Mouse (Mus musculus): ENCODE results near the gene Nap1l4. TPM values are rescaled to one million over a fixed set of nuclear protein-coding genes. Genes with fewer than 3 reads are reported as not detected.
A peak's percentile ranks its signal among the peaks of the same experiment; 100 is the strongest.

Gene Nap1l4
- total RNA-seq, 1 experiment: 123 TPM

DNA sequence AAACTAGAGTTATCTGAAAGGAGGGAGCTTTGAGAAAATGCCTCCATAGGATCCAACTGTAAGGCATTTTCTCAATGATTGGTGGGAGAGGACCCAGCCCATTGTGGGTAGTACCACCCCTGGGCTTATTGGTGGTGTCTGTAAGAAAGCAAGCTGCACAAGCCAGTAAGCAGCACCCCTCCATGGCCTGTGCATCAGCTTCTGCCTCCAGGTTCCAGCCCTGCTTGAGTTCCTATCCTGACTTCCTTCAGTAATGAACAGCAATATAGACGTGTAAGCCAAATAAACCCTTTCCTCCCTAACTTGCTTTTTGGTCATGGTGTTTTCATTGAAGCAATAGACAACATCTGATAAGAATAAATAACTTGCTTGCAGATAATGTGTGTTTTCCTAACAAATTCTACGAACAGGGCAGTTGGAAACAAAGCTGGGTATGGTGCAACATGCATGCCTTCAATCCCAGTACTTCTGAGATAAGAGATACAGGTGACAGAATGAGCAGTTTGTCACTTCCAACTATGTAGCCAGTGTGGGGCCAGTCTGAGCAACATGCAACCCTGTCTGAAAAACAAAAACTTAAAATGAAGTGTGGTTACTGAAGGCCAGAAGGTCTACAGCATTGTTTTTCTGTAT is 798 bp upstream of the Nap1l4 start:
- no peak for DNase-seq (ENCODE audit: low read depth, low spot score)
- Histone ChIP-seq H3K9ac (ENCODE audit: insufficient read depth, low read depth, low read length, poor library complexity, severe bottlenecking) (peak overlapping the region; percentile 95), H3K4me3 (ENCODE audit: insufficient read depth in 1 of 2, low read depth in 1 of 2, low read length in 2 of 2, poor library complexity in 1 of 2, severe bottlenecking in 1 of 2) (peak overlapping the region; percentile 75 to 79), H3K36me3 (ENCODE audit: control insufficient read depth, insufficient read depth, low read length, poor library complexity, severe bottlenecking) (peaks cover 7% of the 10 kb centered on the region; the same call in 1 of the 2 replicates), H3K27ac (ENCODE audit: insufficient read depth, low read depth, low read length, poor library complexity, severe bottlenecking) (peak overlapping the region; percentile 95; the same call in 1 of the 2 replicates), H3K4me1 (ENCODE audit: control insufficient read depth in 2 of 2, insufficient read depth in 2 of 2, low read length in 2 of 2, poor library complexity in 1 of 2) (no peaks in the 10 kb centered on the region; a peak in 3 of 4 replicates), H3K9me3 (ENCODE audit: control insufficient read depth, insufficient read depth, low read depth, low read length) (no peaks in the 10 kb centered on the region)
- in situ Hi-C loops (cut with MboI; ENCODE audit: low sequenced_read_pairs in 2 of 2, unreplicated experiment in 2 of 2): no loop called here
- no peak for TF ChIP-seq CHD2 (IDR thresholded peaks at IDR 0.05; ENCODE audit: low read depth, low read length)
- TF ChIP-seq ZC3H11A (IDR thresholded peaks at IDR 0.05; ENCODE audit: borderline replicate concordance, low read depth, low read length): no peak
- TF ChIP-seq ZNF384 (IDR thresholded peaks at IDR 0.05; ENCODE audit: low read depth, low read length): no peak
- TF ChIP-seq HCFC1 (IDR thresholded peaks at IDR 0.05; ENCODE audit: borderline replicate concordance, insufficient read depth, low read length): no peak
- TF ChIP-seq MAFK (IDR thresholded peaks at IDR 0.05; ENCODE audit: insufficient read depth, low read depth, low read length): no peak

DNA sequence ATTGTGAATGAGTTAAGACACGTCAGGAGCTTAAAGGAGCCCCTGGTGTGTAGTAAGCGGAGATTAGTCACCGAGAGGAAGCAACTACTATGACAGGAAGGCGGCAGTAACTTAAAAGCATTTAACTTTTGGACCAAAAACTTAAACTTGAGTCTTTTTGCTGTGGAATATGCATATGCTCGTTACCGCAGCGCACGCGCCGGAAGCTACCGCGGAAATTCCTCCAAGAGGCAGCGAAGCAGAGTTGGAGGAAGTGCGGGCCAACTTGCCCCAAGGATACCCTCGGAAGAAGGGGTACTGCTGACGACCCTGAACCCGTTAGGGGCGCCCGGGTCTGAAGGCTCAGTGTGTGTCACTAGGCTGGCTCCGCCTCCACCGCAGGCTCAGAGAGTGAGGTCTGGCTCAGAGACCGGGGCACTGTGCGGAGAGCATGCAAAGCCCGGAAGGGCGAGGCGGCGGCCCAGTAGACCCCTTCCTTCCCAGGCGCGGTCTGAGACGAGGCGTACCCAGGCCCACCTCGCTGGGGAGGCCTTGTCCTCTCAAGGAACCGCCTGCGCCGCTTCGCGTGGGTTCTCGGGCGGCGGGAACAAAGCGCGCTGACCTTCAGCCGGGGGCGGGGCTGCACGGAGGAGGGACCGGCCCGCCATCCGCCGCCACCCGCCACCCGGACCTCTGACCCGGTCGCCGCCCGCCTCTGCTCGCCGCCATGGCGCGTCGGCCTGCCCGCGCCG is 510 bp downstream of the Nap1l4 start:
- no peak for TF ChIP-seq CHD2 (IDR thresholded peaks at IDR 0.05; ENCODE audit: low read depth, low read length)
- TF ChIP-seq ZNF384 (IDR thresholded peaks at IDR 0.05; ENCODE audit: low read depth, low read length): no peak
- no peak for TF ChIP-seq MAFK (IDR thresholded peaks at IDR 0.05; ENCODE audit: insufficient read depth, low read depth, low read length)
- TF ChIP-seq HCFC1 (IDR thresholded peaks at IDR 0.05; ENCODE audit: borderline replicate concordance, insufficient read depth, low read length): no peak; the same call in 1 of the 2 replicates
- no peak for TF ChIP-seq ZC3H11A (IDR thresholded peaks at IDR 0.05; ENCODE audit: borderline replicate concordance, low read depth, low read length)
- peak overlapping the region; percentile 75 for H3K27ac ChIP-seq (ENCODE audit: insufficient read depth, low read depth, low read length, poor library complexity, severe bottlenecking)
- no peaks in the 10 kb centered on the region for H3K9me3 ChIP-seq (ENCODE audit: control insufficient read depth, insufficient read depth, low read depth, low read length)
- in situ Hi-C loops (cut with MboI; ENCODE audit: low sequenced_read_pairs in 2 of 2, unreplicated experiment in 2 of 2): no loop called here
- DNase-seq (ENCODE audit: low read depth, low spot score): peak; percentile 42
- H3K9ac ChIP-seq (ENCODE audit: insufficient read depth, low read depth, low read length, poor library complexity, severe bottlenecking): peak overlapping the region; percentile 92
- peak overlapping the region; percentile 87 to 94 for H3K4me3 ChIP-seq (ENCODE audit: insufficient read depth in 1 of 2, low read depth in 1 of 2, low read length in 2 of 2, poor library complexity in 1 of 2, severe bottlenecking in 1 of 2)
- peaks cover 7% of the 10 kb centered on the region; the same call in 1 of the 2 replicates for H3K36me3 ChIP-seq (ENCODE audit: control insufficient read depth, insufficient read depth, low read length, poor library complexity, severe bottlenecking)
- peaks cover 0 to 5% of the 10 kb centered on the region in 2 experiments for H3K4me1 ChIP-seq (ENCODE audit: control insufficient read depth in 2 of 2, insufficient read depth in 2 of 2, low read length in 2 of 2, poor library complexity in 1 of 2)

DNA sequence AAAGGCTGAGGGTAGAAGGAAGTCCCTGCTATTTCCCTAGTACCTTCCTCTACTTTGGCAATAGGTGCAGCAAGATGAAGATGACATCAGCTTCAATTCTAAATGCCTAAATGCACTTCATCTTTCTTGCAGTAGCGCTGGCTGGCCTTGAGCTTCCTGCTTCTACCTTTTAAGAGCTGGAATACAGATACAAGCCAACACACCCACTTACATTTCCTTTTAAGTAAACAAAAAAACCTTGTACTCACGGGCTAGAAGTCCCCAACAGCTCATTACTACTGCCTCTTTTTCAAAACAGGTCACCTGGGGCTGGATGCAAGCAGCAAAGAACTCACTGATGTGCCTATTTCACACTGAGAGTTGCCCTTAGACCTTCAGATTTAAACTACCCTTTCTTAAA is 2.4 kb downstream of the Nap1l4 start:
- Histone ChIP-seq H3K36me3 (ENCODE audit: control insufficient read depth, insufficient read depth, low read length, poor library complexity, severe bottlenecking) (no peaks in the 10 kb centered on the region), H3K4me1 (ENCODE audit: control insufficient read depth in 2 of 2, insufficient read depth in 2 of 2, low read length in 2 of 2, poor library complexity in 1 of 2) (peaks cover 0 to 5% of the 10 kb centered on the region in 2 experiments), H3K4me3 (ENCODE audit: insufficient read depth in 1 of 2, low read depth in 1 of 2, low read length in 2 of 2, poor library complexity in 1 of 2, severe bottlenecking in 1 of 2) (no peak overlapping the region), H3K9ac (ENCODE audit: insufficient read depth, low read depth, low read length, poor library complexity, severe bottlenecking) (no peak overlapping the region), H3K9me3 (ENCODE audit: control insufficient read depth, insufficient read depth, low read depth, low read length) (no peaks in the 10 kb centered on the region), H3K27ac (ENCODE audit: insufficient read depth, low read depth, low read length, poor library complexity, severe bottlenecking) (no peak overlapping the region)
- DNase-seq (ENCODE audit: low read depth, low spot score): no peak
- in situ Hi-C loops (cut with MboI; ENCODE audit: low sequenced_read_pairs in 2 of 2, unreplicated experiment in 2 of 2): no loop called here
- TF ChIP-seq ZC3H11A (IDR thresholded peaks at IDR 0.05; ENCODE audit: borderline replicate concordance, low read depth, low read length) (no peak), HCFC1 (IDR thresholded peaks at IDR 0.05; ENCODE audit: borderline replicate concordance, insufficient read depth, low read length) (no peak), ZNF384 (IDR thresholded peaks at IDR 0.05; ENCODE audit: low read depth, low read length) (no peak), MAFK (IDR thresholded peaks at IDR 0.05; ENCODE audit: insufficient read depth, low read depth, low read length) (no peak), CHD2 (IDR thresholded peaks at IDR 0.05; ENCODE audit: low read depth, low read length) (no peak)

DNA sequence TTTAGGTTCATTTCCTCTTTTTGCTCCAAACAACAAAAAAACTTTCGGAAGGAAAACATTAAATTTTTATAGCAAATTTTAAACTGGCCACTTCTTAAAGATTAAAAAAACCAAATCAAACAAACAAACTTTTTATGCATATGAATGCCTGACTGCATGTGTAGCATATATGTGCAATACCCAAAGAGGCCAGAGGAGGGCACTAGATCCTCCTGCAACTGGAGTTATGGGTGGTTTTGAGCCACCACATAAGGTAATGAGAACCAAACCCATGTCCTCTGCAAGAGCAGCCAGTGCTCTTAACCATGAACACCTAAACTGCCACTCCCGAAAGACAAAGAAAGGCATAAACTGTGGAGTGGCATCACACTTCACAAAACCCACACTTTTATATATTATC is 4.5 kb downstream of the Nap1l4 start:
- peak; percentile 47 for DNase-seq (ENCODE audit: low read depth, low spot score)
- Histone ChIP-seq H3K9ac (ENCODE audit: insufficient read depth, low read depth, low read length, poor library complexity, severe bottlenecking) (no peak overlapping the region), H3K4me3 (ENCODE audit: insufficient read depth in 1 of 2, low read depth in 1 of 2, low read length in 2 of 2, poor library complexity in 1 of 2, severe bottlenecking in 1 of 2) (no peak overlapping the region), H3K27ac (ENCODE audit: insufficient read depth, low read depth, low read length, poor library complexity, severe bottlenecking) (no peak overlapping the region), H3K9me3 (ENCODE audit: control insufficient read depth, insufficient read depth, low read depth, low read length) (no peaks in the 10 kb centered on the region), H3K36me3 (ENCODE audit: control insufficient read depth, insufficient read depth, low read length, poor library complexity, severe bottlenecking) (peaks cover 1% of the 10 kb centered on the region; the same call in 1 of the 2 replicates), H3K4me1 (ENCODE audit: control insufficient read depth in 2 of 2, insufficient read depth in 2 of 2, low read length in 2 of 2, poor library complexity in 1 of 2) (peaks cover 0 to 6% of the 10 kb centered on the region in 2 experiments)
- in situ Hi-C loops (cut with MboI; ENCODE audit: low sequenced_read_pairs in 2 of 2, unreplicated experiment in 2 of 2): no loop called here
- no peak for TF ChIP-seq ZNF384 (IDR thresholded peaks at IDR 0.05; ENCODE audit: low read depth, low read length)
- no peak for TF ChIP-seq CHD2 (IDR thresholded peaks at IDR 0.05; ENCODE audit: low read depth, low read length)
- TF ChIP-seq ZC3H11A (IDR thresholded peaks at IDR 0.05; ENCODE audit: borderline replicate concordance, low read depth, low read length): no peak
- TF ChIP-seq HCFC1 (IDR thresholded peaks at IDR 0.05; ENCODE audit: borderline replicate concordance, insufficient read depth, low read length): no peak
- TF ChIP-seq MAFK (IDR thresholded peaks at IDR 0.05; ENCODE audit: insufficient read depth, low read depth, low read length): no peak
